ENCODE assay signal across 11 mouse cellular contexts in the genomic region with DNA sequence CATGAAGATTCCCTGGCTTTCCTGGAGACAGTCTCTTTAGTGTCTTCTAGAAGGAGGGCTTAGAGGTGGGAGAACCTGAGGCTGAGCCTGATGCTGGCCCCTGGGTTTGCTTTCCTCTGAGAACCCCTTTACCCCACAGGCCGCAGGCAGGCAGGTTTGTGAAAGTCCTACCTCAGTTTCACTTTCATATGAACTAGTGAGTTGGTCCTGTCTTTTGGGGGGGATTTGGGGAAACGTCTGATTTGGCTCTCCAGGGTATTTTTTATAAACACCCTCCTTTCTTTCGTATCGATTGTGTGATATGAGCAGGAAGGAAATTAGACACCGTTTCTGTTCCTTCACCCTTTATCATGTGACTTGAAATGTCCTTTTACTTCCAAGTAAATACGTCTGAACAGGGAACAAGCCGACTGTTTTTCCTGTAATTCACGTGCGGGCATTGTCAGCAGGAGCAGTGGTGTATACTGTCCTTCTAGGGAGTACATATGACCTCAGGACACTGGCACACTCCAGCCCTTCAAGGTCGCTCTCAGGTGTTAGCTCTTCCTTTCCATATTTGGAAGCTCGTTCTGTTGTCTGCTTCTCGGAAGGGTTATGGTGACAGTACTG.
DNase-seq lines count a peak whose midpoint lies in the region; ATAC-seq and TF ChIP-seq lines count a peak whose summit lies in the region.
"Had no signal": no experiment of that assay in that cellular context is flagged by ENCODE, and none has a peak within 500 bp of the region (broad histone marks: within the 10 kb centered on the region; RNA-seq: fewer than 3 reads in every experiment).

No protein-coding gene starts in this region.

- 32% methylated on average over 12 of the region's 12 CpGs for WGBS in lung, embryonic 16.5 days
- 42% methylated on average over 12 of the region's 12 CpGs for WGBS in heart, embryonic 16.5 days
- 75% methylated on average over 12 of the region's 12 CpGs for WGBS in olfactory bulb, adult 2 months
- WGBS in hindbrain, embryonic 11.5 days, result 83% methylated on average over 12 of the region's 12 CpGs

- TF ChIP-seq POLR2A in olfactory bulb, adult 2 months (IDR thresholded peaks at IDR 0.05; ENCODE audit: insufficient read depth, low read depth, low read length), result no peak

- peak overlapping the region; percentile 100 for H3K27ac ChIP-seq in gastrocnemius, adult 2 months
- peak overlapping the region; percentile 64 for H3K27ac ChIP-seq in lung, embryonic 16.5 days (ENCODE audit: low read length)
- peak overlapping the region; percentile 74 for H3K27ac ChIP-seq in heart, embryonic 16.5 days (ENCODE audit: low read length)
- H3K27ac ChIP-seq in olfactory bulb, adult 2 months (ENCODE audit: insufficient read depth, low read depth, low read length), result peak overlapping the region; percentile 29; the same call in 1 of the 2 replicates
- H3K27ac ChIP-seq in hindbrain, embryonic 11.5 days (ENCODE audit: low read depth, low read length), result no peak overlapping the region
- H3K27ac ChIP-seq: midbrain, embryonic 12.5 days had no signal

- no peaks in the 10 kb centered on the region for H3K9me3 ChIP-seq in lung, embryonic 16.5 days (ENCODE audit: control insufficient read depth, low read length)
- H3K9me3 ChIP-seq in heart, embryonic 16.5 days (replicated peaks; ENCODE audit: control insufficient read depth, low read length), result no peaks in the 10 kb centered on the region
- H3K9me3 ChIP-seq in hindbrain, embryonic 11.5 days (ENCODE audit: control insufficient read depth, low read length), result no peaks in the 10 kb centered on the region
- H3K9me3 ChIP-seq: midbrain, embryonic 12.5 days had no signal

- no peak for ATAC-seq in lung, embryonic 16.5 days (ENCODE audit: low read depth)
- no peak for ATAC-seq in heart, embryonic 16.5 days (replicated peaks; ENCODE audit: extremely low read depth, insufficient read depth, low FRiP score)
- no peak for ATAC-seq in hindbrain, embryonic 11.5 days (ENCODE audit: low FRiP score)

- H3K9ac ChIP-seq in lung, embryonic 16.5 days (ENCODE audit: low read length), result peak overlapping the region; percentile 17
- peak overlapping the region; percentile 41 for H3K9ac ChIP-seq in heart, embryonic 16.5 days (ENCODE audit: low read length)
- no peak overlapping the region for H3K9ac ChIP-seq in hindbrain, embryonic 11.5 days (ENCODE audit: low read depth, low read length)
- H3K9ac ChIP-seq: forebrain, postnatal 0 days; midbrain, embryonic 12.5 days had no signal

- H3K36me3 ChIP-seq in lung, embryonic 16.5 days (ENCODE audit: control insufficient read depth, insufficient read depth, low read length), result no peaks in the 10 kb centered on the region
- no peaks in the 10 kb centered on the region for H3K36me3 ChIP-seq in heart, embryonic 16.5 days (ENCODE audit: control insufficient read depth, insufficient read depth)
- H3K36me3 ChIP-seq in hindbrain, embryonic 11.5 days (ENCODE audit: control insufficient read depth, insufficient read depth, low read length), result no peaks in the 10 kb centered on the region
- H3K36me3 ChIP-seq: midbrain, embryonic 12.5 days had no signal

- peak overlapping the region; percentile 99 for H3K4me3 ChIP-seq in gastrocnemius, adult 2 months
- H3K4me3 ChIP-seq in lung, embryonic 16.5 days (ENCODE audit: low read length), result peak overlapping the region; percentile 1; the same call in 1 of the 2 replicates
- peak overlapping the region; percentile 17; the same call in 1 of the 2 replicates for H3K4me3 ChIP-seq in heart, embryonic 16.5 days (ENCODE audit: low read length)
- no peak overlapping the region for H3K4me3 ChIP-seq in olfactory bulb, adult 2 months (ENCODE audit: insufficient read depth, low read depth, low read length)
- no peak overlapping the region for H3K4me3 ChIP-seq in hindbrain, embryonic 11.5 days (ENCODE audit: low read depth, low read length)
- H3K4me3 ChIP-seq: midbrain, embryonic 12.5 days had no signal

- no peak for DNase-seq in gastrocnemius, adult 2 months
- no peak for DNase-seq in gastrocnemius, postnatal 25 days
- DNase-seq in lung, postnatal 10 days, result no peak
- no peak for DNase-seq in hindbrain, embryonic 11.5 days (ENCODE audit: low spot score)
- DNase-seq in embryo, embryonic 11 days, result no peak
- DNase-seq: right cerebral cortex, postnatal 25 days had no signal

- H3K4me1 ChIP-seq in lung, embryonic 16.5 days (replicated peaks; ENCODE audit: control insufficient read depth, insufficient read depth, low read length), result peaks cover 70% of the 10 kb centered on the region
- peaks cover 77% of the 10 kb centered on the region for H3K4me1 ChIP-seq in heart, embryonic 16.5 days (ENCODE audit: control insufficient read depth, insufficient read depth, low read length)
- H3K4me1 ChIP-seq in olfactory bulb, adult 2 months (ENCODE audit: control insufficient read depth, insufficient read depth, low read length), result peaks cover 34% of the 10 kb centered on the region
- peaks cover 2% of the 10 kb centered on the region; the same call in 1 of the 2 replicates for H3K4me1 ChIP-seq in hindbrain, embryonic 11.5 days (replicated peaks; ENCODE audit: control insufficient read depth, insufficient read depth, low read length)

- no peaks in the 10 kb centered on the region for H3K27me3 ChIP-seq in lung, embryonic 16.5 days (ENCODE audit: control insufficient read depth, insufficient read depth, low read depth, low read length)
- H3K27me3 ChIP-seq in heart, embryonic 16.5 days (ENCODE audit: control insufficient read depth, insufficient read depth, low read length), result no peaks in the 10 kb centered on the region
- no peaks in the 10 kb centered on the region for H3K27me3 ChIP-seq in hindbrain, embryonic 11.5 days (ENCODE audit: control insufficient read depth, insufficient read depth, low read length)
- H3K27me3 ChIP-seq: midbrain, embryonic 12.5 days had no signal

- intact Hi-C loops in gastrocnemius, adult 2 months (cut with DNase I), result no loop called here

- peak overlapping the region; percentile 54 for H3K4me2 ChIP-seq in lung, embryonic 16.5 days (ENCODE audit: low read depth, low read length)
- peak overlapping the region; percentile 49 for H3K4me2 ChIP-seq in heart, embryonic 16.5 days (ENCODE audit: low read depth, low read length)
- no peak overlapping the region for H3K4me2 ChIP-seq in hindbrain, embryonic 11.5 days (replicated peaks; ENCODE audit: low read depth, low read length)
- H3K4me2 ChIP-seq: midbrain, embryonic 12.5 days had no signal

- TF ChIP-seq CTCF in gastrocnemius, adult 2 months (IDR thresholded peaks at IDR 0.05), result no peak
- no peak for TF ChIP-seq CTCF in olfactory bulb, adult 2 months (IDR thresholded peaks at IDR 0.05; ENCODE audit: insufficient read depth, low read depth, low read length)

Comparison
In these comparisons a context has a peak if more than half of its experiments do, and no peak if none do; other contexts are left out.
1. H3K4me3 ChIP-seq: peak in gastrocnemius, adult 2 months (single experiment), lung, embryonic 16.5 days (single experiment) and heart, embryonic 16.5 days (single experiment); none in olfactory bulb, adult 2 months (single experiment) and hindbrain, embryonic 11.5 days (single experiment).